Mouse (Mus musculus): ENCODE results near the gene Pygl.

Pygl gene

GRCm38 (mm10) chr12:70231294-70231693, at the start of gene Pygl:
Gene Pygl (minus strand): TSS chr12:70231488.
- no peak for DNase-seq (ENCODE audit: low read depth, low spot score)

- DNase-seq (ENCODE audit: low read depth, low spot score): no peak
Observed at GRCm38 (mm10) chr12:70280930-70281329, 49.6 kb upstream of the Pygl start.

- DNase-seq (ENCODE audit: low read depth, low spot score): peak; percentile 5
Observed at GRCm38 (mm10) chr12:70280381-70280780, 49.1 kb upstream of the Pygl start.

GRCm38 (mm10) chr12:70277071-70277939, 46.0 kb upstream of the Pygl start:
- DNase-seq (ENCODE audit: low read depth, low spot score): no peak

- DNase-seq (ENCODE audit: low read depth, low spot score): no peak
Observed at GRCm38 (mm10) chr12:70269724-70270123, 38.4 kb upstream of the Pygl start.

- DNase-seq (ENCODE audit: low read depth, low spot score): no peak
Observed at GRCm38 (mm10) chr12:70267314-70267713, 36.0 kb upstream of the Pygl start.

GRCm38 (mm10) chr12:70266494-70266931, 35.2 kb upstream of the Pygl start:
- DNase-seq (ENCODE audit: low read depth, low spot score): no peak

- no peak for DNase-seq (ENCODE audit: low read depth, low spot score)
Observed at GRCm38 (mm10) chr12:70263721-70264120, 32.4 kb upstream of the Pygl start.

GRCm38 (mm10) chr12:70262271-70262953, 31.1 kb upstream of the Pygl start:
- DNase-seq (ENCODE audit: low read depth, low spot score): no peak

GRCm38 (mm10) chr12:70251210-70251884, 20.1 kb upstream of the Pygl start:
- DNase-seq (ENCODE audit: low read depth, low spot score): peak; percentile 13

- no peak for DNase-seq (ENCODE audit: low read depth, low spot score)
Observed at GRCm38 (mm10) chr12:70249616-70250157, 18.4 kb upstream of the Pygl start.

- no peak for DNase-seq (ENCODE audit: low read depth, low spot score)
Observed at GRCm38 (mm10) chr12:70247683-70248474, 16.6 kb upstream of the Pygl start.

GRCm38 (mm10) chr12:70242550-70242949, 11.3 kb upstream of the Pygl start:
- no peak for DNase-seq (ENCODE audit: low read depth, low spot score)

GRCm38 (mm10) chr12:70239741-70240140, 8.5 kb upstream of the Pygl start:
- no peak for DNase-seq (ENCODE audit: low read depth, low spot score)

- DNase-seq (ENCODE audit: low read depth, low spot score): no peak
Observed at GRCm38 (mm10) chr12:70238604-70239003, 7.3 kb upstream of the Pygl start.

- peak; percentile 61 for DNase-seq (ENCODE audit: low read depth, low spot score)
Observed at GRCm38 (mm10) chr12:70234938-70235484, 3.7 kb upstream of the Pygl start.

GRCm38 (mm10) chr12:70234411-70234810, 3.1 kb upstream of the Pygl start:
- peak; percentile 78 for DNase-seq (ENCODE audit: low read depth, low spot score)

- no peak for DNase-seq (ENCODE audit: low read depth, low spot score)
Observed at GRCm38 (mm10) chr12:70233637-70234315, 2.5 kb upstream of the Pygl start.

- peak; percentile 62 for DNase-seq (ENCODE audit: low read depth, low spot score)
Observed at GRCm38 (mm10) chr12:70232020-70232544, 794 bp upstream of the Pygl start.

GRCm38 (mm10) chr12:70228155-70228554, 3.1 kb downstream of the Pygl start:
- DNase-seq (ENCODE audit: low read depth, low spot score): no peak

Data from CD4-positive, CD25-positive, alpha-beta regulatory T cell, adult 2 months (primary cell).